Mouse (Mus musculus): ENCODE measurements at regions not wholly inside any gene's neighbourhood (a gene's known extent, or its start where the extent isn't known, plus 50 kb on each side); places are given as distances from the start of the nearest gene placed in this dataset.

GRCm38 (mm10) chr3:110366151-110366550, 115.4 kb upstream of the Prmt6 start:
- Histone ChIP-seq H3K36me3 (ENCODE audit: control insufficient read depth, insufficient read depth) (no peaks in the 10 kb centered on the region), H3ac (ENCODE audit: control insufficient read depth, insufficient read length) (no peak overlapping the region), H3K4me2 (ENCODE audit: low read depth) (no peak overlapping the region), H3K4me3 (no peak overlapping the region), H3K27me3 (ENCODE audit: control insufficient read depth, insufficient read depth, insufficient read length) (no peaks in the 10 kb centered on the region), H3K79me2 (ENCODE audit: control insufficient read depth, insufficient read depth) (no peaks in the 10 kb centered on the region)
- TF ChIP-seq POLR2AphosphoS2 (IDR thresholded peaks at IDR 0.05; ENCODE audit: insufficient read length, low read depth) (no peak), MYOD1 (IDR thresholded peaks at IDR 0.05; ENCODE audit: control insufficient read depth in 1 of 3, insufficient read length in 2 of 3, low read depth in 2 of 3) (no peak), CEBPB (IDR thresholded peaks at IDR 0.05; ENCODE audit: insufficient read depth, poor library complexity, severe bottlenecking) (no peak), E2F4 (IDR thresholded peaks at IDR 0.05; ENCODE audit: insufficient read depth) (no peak), SRF (IDR thresholded peaks at IDR 0.05; ENCODE audit: control insufficient read depth, insufficient read length, low read depth) (no peak), REST (IDR thresholded peaks at IDR 0.05; ENCODE audit: insufficient read depth, insufficient read length) (no peak), USF1 (IDR thresholded peaks at IDR 0.05; ENCODE audit: low read depth) (no peak), TCF12 (IDR thresholded peaks at IDR 0.05; ENCODE audit: insufficient read depth, poor library complexity, severe bottlenecking) (no peak), MAX (IDR thresholded peaks at IDR 0.05; ENCODE audit: low read depth) (no peak), POLR2A (IDR thresholded peaks at IDR 0.05; ENCODE audit: insufficient read length, low read depth) (no peak), TCF3 (IDR thresholded peaks at IDR 0.05; ENCODE audit: insufficient read length, low read depth) (no peak), MYOG (IDR thresholded peaks at IDR 0.05; ENCODE audit: control insufficient read depth in 1 of 3, insufficient read depth in 1 of 3, insufficient read length in 2 of 3, low read depth in 2 of 3) (no peak)

GRCm38 (mm10) chr3:110361900-110362299, 111.1 kb upstream of the Prmt6 start:
- Histone ChIP-seq H3K36me3 (ENCODE audit: control insufficient read depth, insufficient read depth) (no peaks in the 10 kb centered on the region), H3K79me2 (ENCODE audit: control insufficient read depth, insufficient read depth) (no peaks in the 10 kb centered on the region), H3K27me3 (ENCODE audit: control insufficient read depth, insufficient read depth, insufficient read length) (no peaks in the 10 kb centered on the region), H3K4me3 (no peak overlapping the region), H3K4me2 (ENCODE audit: low read depth) (no peak overlapping the region), H3ac (ENCODE audit: control insufficient read depth, insufficient read length) (no peak overlapping the region)
- TF ChIP-seq USF1 (IDR thresholded peaks at IDR 0.05; ENCODE audit: low read depth), result no peak
- TF ChIP-seq MYOD1 (IDR thresholded peaks at IDR 0.05; ENCODE audit: control insufficient read depth in 1 of 3, insufficient read length in 2 of 3, low read depth in 2 of 3), result no peak
- TF ChIP-seq POLR2A (IDR thresholded peaks at IDR 0.05; ENCODE audit: insufficient read length, low read depth), result no peak
- no peak for TF ChIP-seq SRF (IDR thresholded peaks at IDR 0.05; ENCODE audit: control insufficient read depth, insufficient read length, low read depth)
- no peak for TF ChIP-seq CEBPB (IDR thresholded peaks at IDR 0.05; ENCODE audit: insufficient read depth, poor library complexity, severe bottlenecking)
- TF ChIP-seq TCF3 (IDR thresholded peaks at IDR 0.05; ENCODE audit: insufficient read length, low read depth), result no peak
- TF ChIP-seq TCF12 (IDR thresholded peaks at IDR 0.05; ENCODE audit: insufficient read depth, poor library complexity, severe bottlenecking), result no peak
- no peak for TF ChIP-seq REST (IDR thresholded peaks at IDR 0.05; ENCODE audit: insufficient read depth, insufficient read length)
- TF ChIP-seq MYOG (IDR thresholded peaks at IDR 0.05; ENCODE audit: control insufficient read depth in 1 of 3, insufficient read depth in 1 of 3, insufficient read length in 2 of 3, low read depth in 2 of 3), result no peak
- TF ChIP-seq POLR2AphosphoS2 (IDR thresholded peaks at IDR 0.05; ENCODE audit: insufficient read length, low read depth), result no peak
- TF ChIP-seq MAX (IDR thresholded peaks at IDR 0.05; ENCODE audit: low read depth), result no peak
- TF ChIP-seq E2F4 (IDR thresholded peaks at IDR 0.05; ENCODE audit: insufficient read depth), result no peak

GRCm38 (mm10) chr3:110356822-110357594, 106.2 kb upstream of the Prmt6 start:
- Histone ChIP-seq H3K36me3 (ENCODE audit: control insufficient read depth, insufficient read depth) (no peaks in the 10 kb centered on the region), H3ac (ENCODE audit: control insufficient read depth, insufficient read length) (no peak overlapping the region), H3K27me3 (ENCODE audit: control insufficient read depth, insufficient read depth, insufficient read length) (no peaks in the 10 kb centered on the region), H3K4me3 (no peak overlapping the region), H3K4me2 (ENCODE audit: low read depth) (no peak overlapping the region), H3K79me2 (ENCODE audit: control insufficient read depth, insufficient read depth) (no peaks in the 10 kb centered on the region)
- TF ChIP-seq REST (IDR thresholded peaks at IDR 0.05; ENCODE audit: insufficient read depth, insufficient read length) (no peak), POLR2A (IDR thresholded peaks at IDR 0.05; ENCODE audit: insufficient read length, low read depth) (no peak), POLR2AphosphoS2 (IDR thresholded peaks at IDR 0.05; ENCODE audit: insufficient read length, low read depth) (no peak), USF1 (IDR thresholded peaks at IDR 0.05; ENCODE audit: low read depth) (no peak), MYOD1 (IDR thresholded peaks at IDR 0.05; ENCODE audit: control insufficient read depth in 1 of 3, insufficient read length in 2 of 3, low read depth in 2 of 3) (no peak), MAX (IDR thresholded peaks at IDR 0.05; ENCODE audit: low read depth) (no peak)

- TF ChIP-seq POLR2A (IDR thresholded peaks at IDR 0.05; ENCODE audit: insufficient read length, low read depth), result no peak
- TF ChIP-seq MYOD1 (IDR thresholded peaks at IDR 0.05; ENCODE audit: control insufficient read depth in 1 of 3, insufficient read length in 2 of 3, low read depth in 2 of 3), result no peak
- no peak for TF ChIP-seq REST (IDR thresholded peaks at IDR 0.05; ENCODE audit: insufficient read depth, insufficient read length)
- no peak for TF ChIP-seq TCF12 (IDR thresholded peaks at IDR 0.05; ENCODE audit: insufficient read depth, poor library complexity, severe bottlenecking)
- no peak for TF ChIP-seq CEBPB (IDR thresholded peaks at IDR 0.05; ENCODE audit: insufficient read depth, poor library complexity, severe bottlenecking)
- TF ChIP-seq MAX (IDR thresholded peaks at IDR 0.05; ENCODE audit: low read depth), result no peak
- no peak for TF ChIP-seq MYOG (IDR thresholded peaks at IDR 0.05; ENCODE audit: control insufficient read depth in 1 of 3, insufficient read depth in 1 of 3, insufficient read length in 2 of 3, low read depth in 2 of 3)
- TF ChIP-seq E2F4 (IDR thresholded peaks at IDR 0.05; ENCODE audit: insufficient read depth), result no peak
- TF ChIP-seq SRF (IDR thresholded peaks at IDR 0.05; ENCODE audit: control insufficient read depth, insufficient read length, low read depth), result no peak
- no peak for TF ChIP-seq TCF3 (IDR thresholded peaks at IDR 0.05; ENCODE audit: insufficient read length, low read depth)
- TF ChIP-seq USF1 (IDR thresholded peaks at IDR 0.05; ENCODE audit: low read depth), result no peak
- peak overlapping the region; percentile 8 for H3K4me2 ChIP-seq (ENCODE audit: low read depth)
- H3K27me3 ChIP-seq (ENCODE audit: control insufficient read depth, insufficient read depth, insufficient read length), result no peaks in the 10 kb centered on the region
- no peak overlapping the region for H3K4me3 ChIP-seq
- no peak overlapping the region for H3ac ChIP-seq (ENCODE audit: control insufficient read depth, insufficient read length)
- H3K79me2 ChIP-seq (ENCODE audit: control insufficient read depth, insufficient read depth), result no peaks in the 10 kb centered on the region
- no peaks in the 10 kb centered on the region for H3K36me3 ChIP-seq (ENCODE audit: control insufficient read depth, insufficient read depth)
These were observed 102.9 kb upstream of the Prmt6 start for GRCm38 (mm10) chr3:110353654-110354053.

Data from myocyte (in vitro differentiated cells).